ENCODE assay signal across 27 mouse cellular contexts in genomic region chr5:73313591-73313990, GRCm38 (mm10). TPM values are rescaled to one million over a fixed set of nuclear protein-coding genes. Genes with fewer than 3 reads are reported as not detected.
A peak's percentile ranks its signal among the peaks of the same experiment; 100 is the strongest.
DNase-seq lines count a peak whose midpoint lies in the region; ATAC-seq and TF ChIP-seq lines count a peak whose summit lies in the region.
"Had no signal": no experiment of that assay in that cellular context is flagged by ENCODE, and none has a peak within 500 bp of the region (broad histone marks: within the 10 kb centered on the region; RNA-seq: fewer than 3 reads in every experiment).

No protein-coding gene starts in this region.

- no peak overlapping the region; the same call in 1 of the 2 replicates for H3K4me3 ChIP-seq in liver, embryonic 12.5 days
- no peak overlapping the region for H3K4me3 ChIP-seq in liver, postnatal 0 days (ENCODE audit: low read depth, low read length)
- H3K4me3 ChIP-seq: embryonic facial prominence, embryonic 12.5 days; forebrain, embryonic 12.5 days; heart, embryonic 15.5 days; kidney, embryonic 15.5 days; limb, embryonic 13.5 days; midbrain, embryonic 12.5 days; myocyte; neural tube, embryonic 12.5 days had no signal

- peak; percentile 82 for TF ChIP-seq EP300 in liver, postnatal 0 days (IDR thresholded peaks at IDR 0.05; ENCODE audit: low read depth)

- H3K36me3 ChIP-seq in liver, embryonic 12.5 days = peaks cover 85% of the 10 kb centered on the region
- peaks cover 66% of the 10 kb centered on the region for H3K36me3 ChIP-seq in liver, postnatal 0 days (replicated peaks; ENCODE audit: insufficient read depth, low read length)

- no peak for TF ChIP-seq CTCF in liver, postnatal 0 days (IDR thresholded peaks at IDR 0.05; ENCODE audit: low read depth)

- 57% methylated on average over 10 of the region's 10 CpGs for WGBS in liver, embryonic 12.5 days (ENCODE audit: insufficient replicate concordance)
- 72% methylated on average over 10 of the region's 10 CpGs for WGBS in liver, postnatal 0 days (ENCODE audit: insufficient replicate concordance)

- H3K27ac ChIP-seq in liver, embryonic 12.5 days = peak overlapping the region; percentile 82
- H3K27ac ChIP-seq in liver, postnatal 0 days (ENCODE audit: low read depth) = 0 out of 2 replicates have a peak overlapping the region, but pooled peaks have one; percentile 0
- H3K27ac ChIP-seq: embryonic facial prominence, embryonic 12.5 days; forebrain, embryonic 12.5 days; heart, embryonic 15.5 days; hindbrain, postnatal 0 days; kidney, embryonic 15.5 days; limb, embryonic 13.5 days; midbrain, embryonic 12.5 days; neural tube, embryonic 12.5 days had no signal

- peaks cover 63% of the 10 kb centered on the region for H3K4me1 ChIP-seq in liver, embryonic 12.5 days
- H3K4me1 ChIP-seq in liver, postnatal 0 days (ENCODE audit: insufficient read depth) = peaks cover 3% of the 10 kb centered on the region; the same call in 1 of the 2 replicates
- H3K4me1 ChIP-seq: embryonic facial prominence, embryonic 12.5 days; forebrain, embryonic 12.5 days; kidney, embryonic 15.5 days; midbrain, embryonic 12.5 days; neural tube, embryonic 12.5 days had no signal

- no peaks in the 10 kb centered on the region for H3K27me3 ChIP-seq in liver, embryonic 12.5 days (replicated peaks)
- H3K27me3 ChIP-seq in liver, postnatal 0 days (ENCODE audit: insufficient read depth, low read length) = no peaks in the 10 kb centered on the region
- H3K27me3 ChIP-seq: embryonic facial prominence, embryonic 12.5 days; forebrain, embryonic 12.5 days; heart, embryonic 15.5 days; kidney, embryonic 15.5 days; limb, embryonic 13.5 days; midbrain, embryonic 12.5 days; neural tube, embryonic 12.5 days had no signal

- H3K4me2 ChIP-seq in liver, embryonic 12.5 days = peak overlapping the region; percentile 51
- no peak overlapping the region for H3K4me2 ChIP-seq in liver, postnatal 0 days (ENCODE audit: low read depth, low read length)
- H3K4me2 ChIP-seq: embryonic facial prominence, embryonic 12.5 days; forebrain, embryonic 12.5 days; heart, embryonic 15.5 days; kidney, embryonic 15.5 days; limb, embryonic 13.5 days; midbrain, embryonic 12.5 days; neural tube, embryonic 12.5 days had no signal

- H3K9me3 ChIP-seq in liver, embryonic 12.5 days (replicated peaks) = no peaks in the 10 kb centered on the region
- no peaks in the 10 kb centered on the region for H3K9me3 ChIP-seq in liver, postnatal 0 days (ENCODE audit: low read length)
- H3K9me3 ChIP-seq: embryonic facial prominence, embryonic 12.5 days; forebrain, embryonic 12.5 days; heart, embryonic 15.5 days; kidney, embryonic 15.5 days; limb, embryonic 13.5 days; midbrain, embryonic 12.5 days; neural tube, embryonic 12.5 days had no signal

- peak; percentile 56 for DNase-seq in c-Kit-negative CD71-positive TER-119-positive erythroid progenitor cells, embryonic 14.5 days (ENCODE audit: low read depth, low spot score)
- DNase-seq in liver, postnatal 0 days = peak; percentile 35
- DNase-seq in right cerebral cortex, postnatal 36 days (ENCODE audit: low spot score in 2 of 2) = no peak
- no peak for DNase-seq in retina, embryonic 14.5 days (ENCODE audit: low spot score)
- DNase-seq: adrenal gland, adult 8-10 months; cerebellum, adult 11 months; cerebellum, adult 9-11 months; embryo, embryonic 11 days; forebrain, postnatal 0 days; gastrocnemius, postnatal 10 days; kidney, adult 11 months; kidney, postnatal 25 days; lung, adult 2 months; thymus, postnatal 14 days had no signal

- ATAC-seq in erythroblast, adult 5-6 weeks (replicated peaks; ENCODE audit: low FRiP score, poor library complexity, severe bottlenecking) = peak; percentile 74
- ATAC-seq in liver, embryonic 12.5 days = peak; percentile 72
- ATAC-seq in liver, postnatal 0 days = no peak
- no peak for ATAC-seq in inflammation-experienced regulatory T-cells, adult 6 months
- ATAC-seq: CD4-positive, CD25-positive, alpha-beta regulatory T cell, adult 4 months; forebrain, postnatal 0 days; hindbrain, postnatal 0 days had no signal

- H3K9ac ChIP-seq in liver, embryonic 12.5 days = no peak overlapping the region
- no peak overlapping the region for H3K9ac ChIP-seq in liver, postnatal 0 days (replicated peaks)
- H3K9ac ChIP-seq: embryonic facial prominence, embryonic 12.5 days; forebrain, embryonic 12.5 days; forebrain, postnatal 0 days; heart, embryonic 15.5 days; kidney, embryonic 15.5 days; limb, embryonic 13.5 days; midbrain, embryonic 12.5 days; neural tube, embryonic 12.5 days had no signal

RNA-seq across cellular contexts. Expression of gene Ociad1, which starts 21.0 kb away (rescaled TPM):
- total RNA-seq in erythroblast, adult 5-6 weeks (2015; ENCODE audit: low replicate concordance) = 69.2 and 94.7 TPM in 2 replicates
- total RNA-seq in erythroblast, adult 5-6 weeks (2017; ENCODE audit: low replicate concordance) = 103 and 137 TPM in 2 replicates
- polyA plus RNA-seq in liver, embryonic 12.5 days (2016; fragmentation: Nextera tagmentation; extraction: Ambion mirVana) = 154 and 159 TPM in 2 replicates
- 98.7 and 105 TPM in 2 replicates for polyA plus RNA-seq in liver, postnatal 0 days (2015; fragmentation: Nextera tagmentation; extraction: Ambion mirVana)
- 100 to 1,000 TPM; 141 to 209 (median 183) TPM for polyA plus RNA-seq in inflammation-experienced regulatory T-cells, adult 6 months (2017; shearing (Covaris generic))

RNA-seq across cellular contexts. Expression of gene Ociad2, which starts 27.2 kb away (rescaled TPM):
- not detected in 2 replicates for total RNA-seq in erythroblast, adult 5-6 weeks (2015; ENCODE audit: low replicate concordance)
- not detected in 2 replicates for total RNA-seq in erythroblast, adult 5-6 weeks (2017; ENCODE audit: low replicate concordance)
- 4.7 and 4.9 TPM in 2 replicates for polyA plus RNA-seq in liver, embryonic 12.5 days (2016; fragmentation: Nextera tagmentation; extraction: Ambion mirVana)
- 1.2 and 2.0 TPM in 2 replicates for polyA plus RNA-seq in liver, postnatal 0 days (2015; fragmentation: Nextera tagmentation; extraction: Ambion mirVana)
- 1 to 10 TPM in 2 of 3 experiments, under 1 TPM in 1; 0.32 to 2.7 (median 1.2) TPM for polyA plus RNA-seq in inflammation-experienced regulatory T-cells, adult 6 months (2017; shearing (Covaris generic))

RNA-seq across cellular contexts. Expression of gene Fryl, which starts 57.2 kb away (rescaled TPM):
- 635 and 792 TPM in 2 replicates for total RNA-seq in erythroblast, adult 5-6 weeks (2015; ENCODE audit: low replicate concordance)
- total RNA-seq in erythroblast, adult 5-6 weeks (2017; ENCODE audit: low replicate concordance) = 1,411 and 1,492 TPM in 2 replicates
- polyA plus RNA-seq in liver, embryonic 12.5 days (2016; fragmentation: Nextera tagmentation; extraction: Ambion mirVana) = 46.3 and 50.6 TPM in 2 replicates
- polyA plus RNA-seq in liver, postnatal 0 days (2015; fragmentation: Nextera tagmentation; extraction: Ambion mirVana) = 22.8 and 25.8 TPM in 2 replicates
- polyA plus RNA-seq in inflammation-experienced regulatory T-cells, adult 6 months (2017; shearing (Covaris generic)) = 100 to 1,000 TPM in 2 of 3 experiments, 10 to 100 TPM in 1; 87.2 to 121 (median 114) TPM

Comparison
In these comparisons a context has a peak if more than half of its experiments do, and no peak if none do; other contexts are left out.
1. ATAC-seq: peak in erythroblast, adult 5-6 weeks (single experiment) and liver, embryonic 12.5 days (single experiment); none in liver, postnatal 0 days (single experiment) and inflammation-experienced regulatory T-cells, adult 6 months (single experiment).
2. DNase-seq: peak in c-Kit-negative CD71-positive TER-119-positive erythroid progenitor cells, embryonic 14.5 days (single experiment) and liver, postnatal 0 days (single experiment); none in right cerebral cortex, postnatal 36 days (0 of 2) and retina, embryonic 14.5 days (single experiment).